ENCODE assay signal across 9 mouse cellular contexts in the genomic region with DNA sequence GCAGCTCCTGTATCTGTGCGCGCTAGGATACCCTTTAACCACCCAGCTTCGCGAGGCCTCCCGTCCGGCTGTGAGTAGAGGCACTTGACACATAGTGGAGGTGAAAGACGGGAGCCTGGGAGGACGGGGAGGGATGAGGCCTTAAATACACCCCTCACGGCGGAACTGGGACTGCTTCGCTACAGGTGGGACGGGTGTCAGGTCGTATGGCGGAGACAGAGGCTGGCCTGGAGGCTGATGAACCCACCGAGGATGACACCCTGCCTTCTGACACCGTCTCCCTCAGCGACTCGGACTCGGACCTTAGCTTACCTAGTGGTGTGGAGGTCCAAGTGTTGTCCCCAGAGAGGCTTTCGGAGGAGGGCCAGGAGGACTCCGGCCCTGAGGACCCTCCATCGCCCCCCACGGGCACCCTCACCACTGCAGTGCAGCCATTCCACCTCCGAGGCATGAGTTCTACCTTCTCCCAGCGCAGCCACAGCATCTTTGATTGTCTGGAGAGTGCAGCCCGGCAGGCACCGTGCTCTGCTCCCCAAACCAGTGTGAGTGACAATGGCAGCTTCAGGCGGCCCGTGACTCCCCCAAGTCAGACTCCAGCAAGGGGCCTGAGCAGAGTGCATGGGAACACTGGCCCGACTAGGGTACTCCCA. TPM values are rescaled to one million over a fixed set of nuclear protein-coding genes. Genes with fewer than 3 reads are reported as not detected.
A peak's percentile ranks its signal among the peaks of the same experiment; 100 is the strongest.
DNase-seq lines count a peak whose midpoint lies in the region; ATAC-seq lines count a peak whose summit lies in the region.
"Had no signal": no experiment of that assay in that cellular context is flagged by ENCODE, and none has a peak within 500 bp of the region (broad histone marks: within the 10 kb centered on the region; RNA-seq: fewer than 3 reads in every experiment).

No protein-coding gene starts in this region.

- ATAC-seq in heart, embryonic 12.5 days (ENCODE audit: insufficient number of reproducible peaks, low FRiP score): 0 out of 2 replicates have a peak, but pooled peaks have one; percentile 0
- no peak for ATAC-seq in intestine, embryonic 16.5 days
- no peak for ATAC-seq in midbrain, embryonic 11.5 days (ENCODE audit: low FRiP score)

- peaks cover 43% of the 10 kb centered on the region for H3K36me3 ChIP-seq in heart, embryonic 12.5 days
- peaks cover 53% of the 10 kb centered on the region for H3K36me3 ChIP-seq in erythroblast, embryonic 14.5 days (ENCODE audit: control insufficient read depth)
- peaks cover 14% of the 10 kb centered on the region for H3K36me3 ChIP-seq in intestine, embryonic 16.5 days (ENCODE audit: control insufficient read depth, insufficient read depth, low read length)
- H3K36me3 ChIP-seq in midbrain, embryonic 11.5 days (ENCODE audit: control insufficient read depth, insufficient read depth, low read length): peaks cover 15% of the 10 kb centered on the region

- no peaks in the 10 kb centered on the region for H3K27me3 ChIP-seq in heart, embryonic 12.5 days (replicated peaks)
- no peaks in the 10 kb centered on the region for H3K27me3 ChIP-seq in erythroblast, embryonic 14.5 days (ENCODE audit: control insufficient read depth)
- no peaks in the 10 kb centered on the region for H3K27me3 ChIP-seq in intestine, embryonic 16.5 days (replicated peaks; ENCODE audit: control insufficient read depth, insufficient read depth, low read length)
- H3K27me3 ChIP-seq in midbrain, embryonic 11.5 days (ENCODE audit: control insufficient read depth, insufficient read depth, low read length): no peaks in the 10 kb centered on the region

- no peak for DNase-seq in heart, adult 8-10 months (ENCODE audit: low spot score)
- peak; percentile 26 for DNase-seq in MN1 (ENCODE audit: low spot score)
- DNase-seq in midbrain, embryonic 11.5 days (ENCODE audit: low spot score, missing footprints): peak; percentile 86
- DNase-seq in left cerebral cortex, adult 11 months (ENCODE audit: low spot score): no peak
- no peak for DNase-seq in spleen, postnatal 4 days (ENCODE audit: low spot score in 2 of 2)

- peak overlapping the region; percentile 80 for H3K27ac ChIP-seq in heart, embryonic 12.5 days (ENCODE audit: poor library complexity, severe bottlenecking)
- H3K27ac ChIP-seq in intestine, embryonic 16.5 days (ENCODE audit: low read length): peak overlapping the region; percentile 88
- peak overlapping the region; percentile 62; the same call in 1 of the 2 replicates for H3K27ac ChIP-seq in midbrain, embryonic 11.5 days (ENCODE audit: low read depth, low read length)

- 10% methylated on average over 30 of the region's 30 CpGs for WGBS in heart, embryonic 12.5 days
- WGBS in intestine, embryonic 16.5 days: 8% methylated on average over 30 of the region's 30 CpGs
- WGBS in midbrain, embryonic 11.5 days: 11% methylated on average over 30 of the region's 30 CpGs

- no peaks in the 10 kb centered on the region for H3K9me3 ChIP-seq in heart, embryonic 12.5 days (replicated peaks)
- no peaks in the 10 kb centered on the region; the same call in 1 of the 2 replicates for H3K9me3 ChIP-seq in erythroblast, embryonic 14.5 days (ENCODE audit: control insufficient read depth, low read length)
- H3K9me3 ChIP-seq in intestine, embryonic 16.5 days (ENCODE audit: control insufficient read depth, low read length): no peaks in the 10 kb centered on the region
- no peaks in the 10 kb centered on the region for H3K9me3 ChIP-seq in midbrain, embryonic 11.5 days (ENCODE audit: control insufficient read depth, low read length)

- peak overlapping the region; percentile 85 for H3K9ac ChIP-seq in heart, embryonic 12.5 days
- peak overlapping the region; percentile 89 for H3K9ac ChIP-seq in intestine, embryonic 16.5 days (ENCODE audit: low read depth, low read length)
- H3K9ac ChIP-seq in midbrain, embryonic 11.5 days (ENCODE audit: low read length): peak overlapping the region; percentile 94

- H3K4me1 ChIP-seq in heart, embryonic 12.5 days (replicated peaks): peaks cover 24% of the 10 kb centered on the region
- peaks cover 34% of the 10 kb centered on the region for H3K4me1 ChIP-seq in erythroblast, embryonic 14.5 days (ENCODE audit: control insufficient read depth)
- peaks cover 16% of the 10 kb centered on the region for H3K4me1 ChIP-seq in intestine, embryonic 16.5 days (ENCODE audit: control insufficient read depth, insufficient read depth, low read length)
- H3K4me1 ChIP-seq in midbrain, embryonic 11.5 days (ENCODE audit: control insufficient read depth, insufficient read depth, low read length): peaks cover 20% of the 10 kb centered on the region

- peak overlapping the region; percentile 97 for H3K4me2 ChIP-seq in heart, embryonic 12.5 days
- peak overlapping the region; percentile 96 for H3K4me2 ChIP-seq in intestine, embryonic 16.5 days (ENCODE audit: low read depth, low read length)
- H3K4me2 ChIP-seq in midbrain, embryonic 11.5 days: peak overlapping the region; percentile 97

- H3K4me3 ChIP-seq in heart, embryonic 12.5 days: peak overlapping the region; percentile 82
- peak overlapping the region; percentile 82 for H3K4me3 ChIP-seq in erythroblast, embryonic 14.5 days (replicated peaks)
- H3K4me3 ChIP-seq in intestine, embryonic 16.5 days (ENCODE audit: low read length): peak overlapping the region; percentile 84
- H3K4me3 ChIP-seq in midbrain, embryonic 11.5 days (ENCODE audit: low read depth, low read length): peak overlapping the region; percentile 88

RNA-seq across cellular contexts. Expression of a gene that starts 0.8 kb away (rescaled TPM):
- polyA plus RNA-seq in heart, embryonic 12.5 days (2016; fragmentation: Nextera tagmentation; extraction: Ambion mirVana): 57.1 and 61.7 TPM in 2 replicates
- 10 to 100 TPM; 13.6 to 15.2 (median 14.3) TPM for total RNA-seq in heart, adult 8-10 months (2022)
- 19.7 and 23.4 TPM in 2 replicates for polyA plus RNA-seq in erythroblast, embryonic 14.5 days (2012)
- 67.9 and 74.7 TPM in 2 replicates for polyA plus RNA-seq in intestine, embryonic 16.5 days (2015; fragmentation: Nextera tagmentation; extraction: Ambion mirVana)
- 61.1 and 63.8 TPM in 2 replicates for polyA plus RNA-seq in midbrain, embryonic 11.5 days (2014; fragmentation: Nextera tagmentation; extraction: Ambion mirVana)

RNA-seq across cellular contexts. Expression of a gene that starts 17.3 kb away (rescaled TPM):
- polyA plus RNA-seq in heart, embryonic 12.5 days (2016; fragmentation: Nextera tagmentation; extraction: Ambion mirVana): 701 and 712 TPM in 2 replicates
- total RNA-seq in heart, adult 8-10 months (2022): 100 to 1,000 TPM; 397 to 430 (median 418) TPM
- polyA plus RNA-seq in erythroblast, embryonic 14.5 days (2012): 5.9 and 6.3 TPM in 2 replicates
- polyA plus RNA-seq in intestine, embryonic 16.5 days (2015; fragmentation: Nextera tagmentation; extraction: Ambion mirVana): 391 and 421 TPM in 2 replicates
- 256 and 276 TPM in 2 replicates for polyA plus RNA-seq in midbrain, embryonic 11.5 days (2014; fragmentation: Nextera tagmentation; extraction: Ambion mirVana)

RNA-seq across cellular contexts. Expression of a gene that starts 24.6 kb away (rescaled TPM):
- 3.8 and 4.3 TPM in 2 replicates for polyA plus RNA-seq in heart, embryonic 12.5 days (2016; fragmentation: Nextera tagmentation; extraction: Ambion mirVana)
- under 1 TPM in 1 of 4 experiments, not detected in 3; 0.28 TPM for total RNA-seq in heart, adult 8-10 months (2022)
- 0.02 TPM in 1 of 2 replicates, not detected in the other for polyA plus RNA-seq in erythroblast, embryonic 14.5 days (2012)
- 7.9 and 8.0 TPM in 2 replicates for polyA plus RNA-seq in intestine, embryonic 16.5 days (2015; fragmentation: Nextera tagmentation; extraction: Ambion mirVana)
- 0.57 and 0.70 TPM in 2 replicates for polyA plus RNA-seq in midbrain, embryonic 11.5 days (2014; fragmentation: Nextera tagmentation; extraction: Ambion mirVana)

RNA-seq across cellular contexts. Expression of a gene that starts 36.3 kb away (rescaled TPM):
- 12.9 and 15.8 TPM in 2 replicates for polyA plus RNA-seq in heart, embryonic 12.5 days (2016; fragmentation: Nextera tagmentation; extraction: Ambion mirVana)
- total RNA-seq in heart, adult 8-10 months (2022): 10 to 100 TPM; 30.9 to 36.9 (median 32.8) TPM
- polyA plus RNA-seq in erythroblast, embryonic 14.5 days (2012): 0.01 TPM in 1 of 2 replicates, not detected in the other
- polyA plus RNA-seq in intestine, embryonic 16.5 days (2015; fragmentation: Nextera tagmentation; extraction: Ambion mirVana): 9.7 and 10.8 TPM in 2 replicates
- polyA plus RNA-seq in midbrain, embryonic 11.5 days (2014; fragmentation: Nextera tagmentation; extraction: Ambion mirVana): 1.1 and 1.6 TPM in 2 replicates
- total RNA-seq: hematopoietic stem cell, adult 5-6 weeks had no signal

Comparison
In these comparisons a context has a peak if more than half of its experiments do, and no peak if none do; other contexts are left out.
1. DNase-seq: peak in MN1 (single experiment) and midbrain, embryonic 11.5 days (single experiment); none in heart, adult 8-10 months (single experiment), left cerebral cortex, adult 11 months (single experiment) and spleen, postnatal 4 days (0 of 2).
2. RNA of a gene that starts 17.3 kb away (polyA plus RNA-seq): 701 to 712 TPM in heart, embryonic 12.5 days, 391 to 421 TPM in intestine, embryonic 16.5 days and 256 to 276 TPM in midbrain, embryonic 11.5 days; 5.9 to 6.3 TPM in erythroblast, embryonic 14.5 days; every median in the first group is over 10 times any median in the second.
3. Peak in every context shown above with its lines, with median percentiles within 50 percentile points of each other: H3K27ac ChIP-seq, H3K4me2 ChIP-seq, H3K4me3 ChIP-seq and H3K9ac ChIP-seq.